Mouse (Mus musculus) G1E (cell line): Measurements from ENCODE around the gene Mettl7a1.

Source experiments
- GATA1 ChIP-seq: IDR thresholded peaks from 2 replicates; pipeline ENCODE4 v1.6.1; 2012; ENCODE audit warnings: borderline replicate concordance, low read length, inconsistent platforms, mixed read lengths
- TAL1 ChIP-seq: conservative IDR thresholded peaks from 2 replicates; pipeline ENCODE4 v1.6.1; 2012; ENCODE audit warnings: low read depth, low read length, inconsistent platforms, mixed read lengths

DNA sequence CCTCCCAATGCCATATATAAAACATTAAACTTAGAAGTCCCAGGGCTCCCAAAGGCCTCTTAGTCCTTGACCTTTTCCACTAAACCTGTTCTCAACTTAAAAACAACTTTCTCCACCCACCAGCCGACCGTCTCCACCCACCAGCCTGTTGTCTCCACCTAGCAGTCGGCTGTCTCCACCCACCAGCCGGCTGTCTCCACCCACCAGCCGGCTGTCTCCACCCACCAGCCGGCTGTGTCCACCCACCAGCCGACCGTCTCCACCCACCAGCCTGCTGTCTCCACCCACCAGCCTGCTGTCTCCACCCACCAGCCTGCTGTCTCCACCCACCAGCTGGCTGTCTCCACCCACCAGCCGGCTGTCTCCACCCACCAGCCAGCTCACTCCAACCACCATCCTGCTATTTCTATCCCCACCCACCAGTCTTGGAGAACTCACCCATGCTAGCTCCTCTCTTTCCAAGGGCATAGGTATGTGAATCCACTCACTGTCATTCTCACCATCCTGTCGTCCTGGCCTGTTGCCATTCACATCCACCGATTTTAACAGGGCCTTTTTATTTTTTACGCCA is 20.2 kb downstream of the Mettl7a1 start:
- TF ChIP-seq TAL1 (no peak), GATA1 (no peak)
